ENCODE assay signal across 9 mouse cellular contexts in the genomic region with DNA sequence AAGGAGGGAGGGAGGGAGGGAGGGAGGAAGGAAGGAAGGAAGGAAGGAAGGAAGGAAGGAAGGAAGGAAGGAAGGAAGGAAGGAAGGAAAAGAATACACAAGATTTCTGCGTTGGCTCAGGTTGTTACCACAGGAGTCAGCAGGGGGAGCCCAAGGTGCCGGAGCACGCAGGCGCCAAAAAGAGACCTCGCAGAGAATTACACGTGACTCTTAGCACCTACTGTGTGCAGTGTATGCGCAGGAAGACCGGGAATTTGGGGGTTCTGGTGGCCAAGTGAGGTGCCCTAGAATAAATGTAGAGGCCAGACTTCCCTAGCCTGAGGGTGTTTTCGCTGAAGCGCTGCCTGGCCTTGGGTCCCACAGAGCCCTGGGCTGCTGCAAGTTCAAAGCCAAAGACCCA.
DNase-seq lines count a peak whose midpoint lies in the region; ATAC-seq and TF ChIP-seq lines count a peak whose summit lies in the region.
"Had no signal": no experiment of that assay in that cellular context is flagged by ENCODE, and none has a peak within 500 bp of the region (broad histone marks: within the 10 kb centered on the region; RNA-seq: fewer than 3 reads in every experiment).

No protein-coding gene starts in this region.

- H3K9me3 ChIP-seq in intestine, postnatal 0 days (ENCODE audit: control insufficient read depth), result no peaks in the 10 kb centered on the region
- no peaks in the 10 kb centered on the region for H3K9me3 ChIP-seq in intestine, embryonic 16.5 days (ENCODE audit: control insufficient read depth, low read length)
- H3K9me3 ChIP-seq: heart, embryonic 13.5 days had no signal

- peak; percentile 74 to 79 for DNase-seq in cerebellum, postnatal 10 days
- DNase-seq in cerebellum, adult 9-11 months, result no peak
- peak; percentile 54 for DNase-seq in right cerebral cortex, adult 18-20 months
- DNase-seq in right cerebral cortex, postnatal 25 days, result no peak
- peak; percentile 20 for DNase-seq in thymus, postnatal 14 days
- no peak for DNase-seq in urinary bladder, postnatal 14 days (ENCODE audit: low spot score)

- no peak for ATAC-seq in intestine, postnatal 0 days
- ATAC-seq in intestine, embryonic 16.5 days, result no peak

- TF ChIP-seq CTCF in intestine, postnatal 0 days (IDR thresholded peaks at IDR 0.05; ENCODE audit: low read depth), result peak; percentile 64

- no peak overlapping the region for H3K27ac ChIP-seq in intestine, postnatal 0 days (ENCODE audit: low read depth, low read length)
- H3K27ac ChIP-seq in intestine, embryonic 16.5 days (ENCODE audit: low read length), result no peak overlapping the region
- H3K27ac ChIP-seq: heart, embryonic 13.5 days had no signal

- H3K4me1 ChIP-seq in intestine, postnatal 0 days (replicated peaks; ENCODE audit: control insufficient read depth, insufficient read depth, low read length), result no peaks in the 10 kb centered on the region
- H3K4me1 ChIP-seq in intestine, embryonic 16.5 days (ENCODE audit: control insufficient read depth, insufficient read depth, low read length), result no peaks in the 10 kb centered on the region
- H3K4me1 ChIP-seq: heart, embryonic 13.5 days had no signal

- no peak overlapping the region for H3K4me2 ChIP-seq in intestine, postnatal 0 days (replicated peaks; ENCODE audit: low read depth)
- H3K4me2 ChIP-seq in intestine, embryonic 16.5 days (ENCODE audit: low read depth, low read length), result no peak overlapping the region
- H3K4me2 ChIP-seq: heart, embryonic 13.5 days had no signal

- H3K27me3 ChIP-seq in intestine, postnatal 0 days (replicated peaks; ENCODE audit: control insufficient read depth, insufficient read depth, low read length), result peaks cover 79% of the 10 kb centered on the region
- H3K27me3 ChIP-seq in intestine, embryonic 16.5 days (replicated peaks; ENCODE audit: control insufficient read depth, insufficient read depth, low read length), result peaks cover 68% of the 10 kb centered on the region

- H3K36me3 ChIP-seq in intestine, postnatal 0 days (ENCODE audit: control insufficient read depth, insufficient read depth), result no peaks in the 10 kb centered on the region
- H3K36me3 ChIP-seq in intestine, embryonic 16.5 days (ENCODE audit: control insufficient read depth, insufficient read depth, low read length), result no peaks in the 10 kb centered on the region
- H3K36me3 ChIP-seq: heart, embryonic 13.5 days had no signal

- no peak overlapping the region for H3K9ac ChIP-seq in intestine, postnatal 0 days (ENCODE audit: low read depth, low read length)
- H3K9ac ChIP-seq in intestine, embryonic 16.5 days (ENCODE audit: low read depth, low read length), result no peak overlapping the region
- H3K9ac ChIP-seq: heart, embryonic 13.5 days had no signal

- 3% methylated on average over 10 of the region's 10 CpGs for WGBS in intestine, postnatal 0 days
- 7% methylated on average over 10 of the region's 10 CpGs for WGBS in intestine, embryonic 16.5 days

- no peak overlapping the region for H3K4me3 ChIP-seq in intestine, postnatal 0 days (ENCODE audit: low read depth, low read length)
- no peak overlapping the region for H3K4me3 ChIP-seq in intestine, embryonic 16.5 days (ENCODE audit: low read length)
- H3K4me3 ChIP-seq: heart, embryonic 13.5 days had no signal

Comparison
In these comparisons a context has a peak if more than half of its experiments do, and no peak if none do; other contexts are left out.
1. DNase-seq: peak in cerebellum, postnatal 10 days (2 of 2), right cerebral cortex, adult 18-20 months (single experiment) and thymus, postnatal 14 days (single experiment); none in cerebellum, adult 9-11 months (single experiment), right cerebral cortex, postnatal 25 days (single experiment) and urinary bladder, postnatal 14 days (single experiment).